Mouse (Mus musculus) CD4-positive, CD25-positive, alpha-beta regulatory T cell, adult 2 months (primary cell): Measurements from ENCODE around the gene Klf12.

Experiments
- DNase-seq: peaks from one replicate; pipeline ENCODE4 v3.0.0-alpha.2; 2012; ENCODE audit warnings: low read depth, low spot score

The Klf12 gene

GRCm38 (mm10) chr14:100052876-100053275 is 231.6 kb downstream of the Klf12 start:
- DNase-seq, result no peak

GRCm38 (mm10) chr14:100045431-100045830 is 239.0 kb downstream of the Klf12 start:
- DNase-seq, result no peak

DNA sequence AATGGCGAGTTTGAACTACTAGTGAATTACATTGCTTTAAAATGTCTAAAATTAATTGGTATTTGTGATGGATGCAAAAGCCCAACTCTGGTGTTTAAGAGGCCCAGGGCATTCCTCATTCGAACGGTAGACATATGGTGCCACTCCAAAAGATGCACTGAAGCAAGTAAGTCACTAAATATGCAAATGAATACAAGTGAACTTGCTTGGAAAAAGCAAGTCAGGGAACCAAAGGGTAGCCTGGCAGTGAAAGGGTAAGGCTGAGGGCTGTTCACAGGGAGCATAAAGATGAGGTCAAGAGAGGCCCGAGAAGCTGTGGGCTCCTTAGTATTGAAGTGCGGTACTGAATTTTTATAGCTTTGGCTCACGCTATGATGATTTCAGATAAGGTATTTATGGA is 242.7 kb downstream of the Klf12 start:
- DNase-seq, result no peak

DNA sequence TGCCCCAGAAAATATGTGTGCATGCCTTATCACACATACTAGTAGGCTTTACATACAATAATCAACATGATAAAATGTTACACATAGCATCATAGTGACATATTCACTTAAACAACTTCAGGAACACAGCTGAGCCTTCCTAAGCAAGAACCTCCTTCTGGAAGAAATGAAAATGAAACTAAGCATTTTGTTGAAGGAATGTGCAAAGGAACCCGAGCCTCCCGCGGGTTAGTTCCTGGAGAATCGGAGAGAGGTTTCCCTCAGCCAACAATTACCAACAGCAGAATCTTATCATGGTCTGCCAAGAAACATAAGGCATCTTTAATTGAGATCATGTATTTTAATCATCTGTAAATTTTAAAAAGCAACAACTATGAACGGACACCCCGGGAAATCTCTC is 257.8 kb downstream of the Klf12 start:
- DNase-seq, result no peak

DNA sequence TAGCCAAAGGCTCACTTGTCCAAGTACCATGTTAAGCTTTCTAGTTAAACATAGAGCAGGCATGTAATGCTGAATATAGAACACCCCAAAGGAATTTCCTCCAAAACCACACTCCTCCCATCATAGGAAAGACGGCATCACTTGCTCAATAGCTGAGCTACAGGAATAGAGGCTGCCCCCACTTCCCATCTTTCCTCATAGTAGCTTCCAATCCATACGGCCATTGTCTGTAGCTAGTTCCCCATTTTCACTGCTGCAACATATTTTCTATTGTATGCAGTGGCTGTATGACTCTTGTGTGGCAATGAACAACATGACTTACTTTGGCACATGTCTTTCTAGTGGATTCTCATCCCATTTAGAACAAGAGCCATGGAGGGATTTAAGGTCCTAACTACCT is 267.3 kb downstream of the Klf12 start:
- DNase-seq, result no peak

DNA sequence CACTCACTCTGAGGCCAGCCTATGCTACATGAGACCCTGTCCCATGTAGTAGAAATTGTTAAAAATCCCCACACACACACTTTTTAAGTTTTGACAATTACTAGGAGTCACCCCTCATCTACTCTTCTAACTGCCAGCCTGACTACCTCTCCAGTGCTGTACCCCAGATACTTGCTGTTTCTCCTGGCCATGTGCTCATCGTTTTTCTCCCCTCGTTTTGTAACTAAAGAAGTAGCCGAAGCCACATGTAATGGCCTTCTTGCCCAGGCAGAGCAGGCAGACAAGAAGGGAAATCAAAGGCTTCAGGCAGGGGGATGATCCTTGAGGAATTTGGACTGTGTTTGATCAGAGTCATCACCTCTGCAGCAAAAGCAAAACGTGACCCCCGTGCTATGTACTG is 274.0 kb downstream of the Klf12 start:
- DNase-seq, result no peak

GRCm38 (mm10) chr14:100009790-100010382 is 274.6 kb downstream of the Klf12 start:
- peak; percentile 58 for DNase-seq

DNA sequence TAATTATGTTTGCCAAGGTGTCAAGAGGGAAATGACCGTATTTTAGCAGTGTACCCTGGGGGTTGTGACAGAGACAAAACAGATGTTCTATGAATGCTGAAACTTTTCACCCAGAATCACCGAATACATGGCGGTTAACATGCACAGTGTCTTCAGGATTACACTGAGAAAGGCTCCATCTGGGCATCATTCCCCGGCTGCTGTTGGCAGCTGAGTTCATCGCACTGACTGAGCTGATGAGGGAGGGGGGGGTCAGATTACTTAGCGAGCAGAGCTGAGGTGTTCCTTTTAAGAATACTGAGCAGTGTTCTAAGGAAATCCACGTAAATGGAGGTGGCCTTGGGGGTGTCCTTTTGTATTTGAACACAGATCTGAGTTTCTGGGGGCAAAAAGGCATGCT is 301.0 kb downstream of the Klf12 start:
- no peak for DNase-seq

DNA sequence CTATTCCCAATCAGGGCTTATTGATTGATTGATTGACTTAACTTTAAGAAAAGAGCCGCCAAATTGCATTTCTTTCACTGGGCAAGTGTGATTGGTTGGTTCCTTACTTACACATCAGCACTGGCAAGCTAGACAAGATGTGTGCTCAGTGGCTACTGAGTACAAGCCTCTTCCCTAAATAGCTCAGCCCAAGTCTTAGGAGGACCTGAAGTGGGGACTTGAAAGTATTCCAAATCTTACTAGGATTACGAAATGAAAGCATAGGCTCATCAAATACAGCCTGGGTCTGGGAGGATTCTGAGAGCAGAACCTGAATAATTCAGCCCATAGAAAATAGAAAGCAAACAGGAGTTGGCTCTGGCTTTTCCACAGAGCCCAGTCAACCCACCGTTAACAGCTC is 303.3 kb downstream of the Klf12 start:
- DNase-seq, result no peak

DNA sequence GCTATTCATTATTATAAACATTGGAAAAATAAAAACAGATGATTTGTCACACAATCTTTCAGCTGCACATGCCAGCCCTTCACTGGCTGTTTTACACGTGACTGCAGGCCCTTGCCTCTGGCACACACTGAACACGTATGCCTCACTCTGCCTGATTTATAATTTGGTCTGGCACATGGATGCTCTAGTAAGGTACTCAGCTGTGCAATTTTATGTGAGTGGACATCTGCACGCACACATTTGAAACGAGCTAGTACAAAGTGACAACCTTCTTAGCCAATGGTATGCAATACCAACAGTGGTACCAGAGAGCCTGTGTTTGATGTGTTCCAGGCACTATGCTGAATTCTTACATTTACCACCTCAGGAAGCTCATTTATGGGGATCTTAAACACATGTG is 316.6 kb downstream of the Klf12 start:
- DNase-seq, result no peak

DNA sequence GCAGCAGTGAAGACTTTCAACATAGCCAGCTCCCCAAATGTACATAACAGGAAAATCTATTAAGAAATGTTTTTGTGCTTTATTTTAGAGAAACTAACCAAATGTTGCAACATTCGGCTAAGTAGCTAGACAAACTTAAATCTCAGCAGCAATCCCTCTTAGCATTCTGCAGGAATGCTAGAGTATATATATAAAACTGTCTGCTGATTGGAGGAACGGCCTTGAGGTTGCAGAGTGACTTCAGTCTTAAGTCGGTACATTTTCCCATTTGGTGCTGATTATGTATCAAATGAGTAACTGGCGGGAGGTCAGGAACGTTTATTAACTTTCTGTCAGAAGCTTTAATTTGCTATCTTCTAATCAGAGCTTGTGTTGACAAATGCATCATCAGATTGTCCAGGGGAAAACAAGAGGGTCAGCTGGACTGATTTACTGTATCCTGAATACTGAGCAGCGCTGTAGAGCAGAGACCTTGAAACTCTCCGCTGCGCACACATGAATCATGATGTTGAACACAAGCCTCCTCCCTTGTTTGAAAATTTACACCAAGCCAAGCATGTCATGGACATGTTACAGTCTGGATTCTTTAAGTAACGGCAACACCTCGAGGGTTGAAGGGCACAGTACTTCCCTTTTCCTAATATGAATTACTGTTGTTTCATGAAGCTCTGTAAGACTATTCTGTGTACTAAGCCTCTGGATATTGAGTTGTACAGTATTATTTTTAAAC is 323.8 kb downstream of the Klf12 start:
- no peak for DNase-seq

DNA sequence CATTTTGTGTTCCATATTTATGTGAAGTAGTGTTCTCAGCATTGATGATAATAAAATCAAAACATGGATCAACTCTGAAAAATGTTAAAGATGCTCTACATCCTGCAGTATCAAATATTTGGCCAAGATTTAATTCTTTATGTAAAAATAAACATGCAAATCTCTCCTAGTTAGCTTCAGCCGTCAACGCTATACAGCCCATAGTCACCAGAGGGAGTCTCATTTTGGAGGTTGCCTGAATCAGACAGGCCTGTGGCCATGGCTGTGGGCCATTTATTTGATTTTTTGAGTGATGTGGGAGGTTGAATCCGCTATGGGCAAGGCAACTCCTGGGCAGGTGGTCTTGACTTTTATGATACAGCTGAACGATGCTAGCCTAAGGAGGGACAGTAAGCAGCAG is 329.3 kb downstream of the Klf12 start:
- no peak for DNase-seq

DNA sequence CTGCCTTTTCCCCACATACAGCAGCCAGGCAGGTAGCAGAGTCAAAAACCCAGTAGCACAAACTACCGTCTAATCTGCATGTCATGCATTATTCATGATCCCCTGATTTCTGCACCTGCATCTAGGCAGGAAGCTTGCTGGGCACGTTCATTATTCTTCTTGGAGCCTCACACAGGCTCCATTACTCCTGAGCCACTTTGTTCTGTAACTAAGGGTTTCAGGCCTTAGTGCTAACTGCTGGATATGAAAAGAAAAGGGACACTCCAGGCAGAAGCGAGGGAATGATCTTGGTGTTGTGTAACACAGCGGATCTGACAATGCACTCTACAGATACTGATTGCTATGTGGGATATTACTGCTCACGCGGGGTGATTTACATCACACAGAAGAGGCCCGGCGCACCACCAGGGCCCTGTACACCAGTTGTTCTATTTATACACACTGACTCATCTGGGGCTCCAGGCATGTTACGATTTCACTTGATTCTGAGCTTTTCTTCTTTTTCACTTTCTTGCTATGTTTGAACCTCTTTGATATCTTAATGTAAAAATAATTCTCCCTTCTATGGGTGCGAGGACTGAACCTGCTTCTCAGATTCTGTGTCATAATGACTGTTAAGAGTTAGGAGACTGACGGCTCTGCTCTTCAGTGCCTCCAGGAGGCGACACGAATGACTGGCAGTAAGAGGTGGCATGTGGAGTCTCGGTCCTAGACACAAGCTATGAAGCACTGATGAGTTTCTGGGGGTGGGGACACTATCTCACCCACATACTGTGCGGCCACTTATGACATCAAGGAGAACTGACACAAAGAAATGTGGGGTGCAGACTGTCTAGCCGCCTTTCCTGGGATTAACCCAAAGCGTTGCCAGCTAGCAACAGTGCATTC is 340.0 kb downstream of the Klf12 start:
- DNase-seq, result peak; percentile 17

DNA sequence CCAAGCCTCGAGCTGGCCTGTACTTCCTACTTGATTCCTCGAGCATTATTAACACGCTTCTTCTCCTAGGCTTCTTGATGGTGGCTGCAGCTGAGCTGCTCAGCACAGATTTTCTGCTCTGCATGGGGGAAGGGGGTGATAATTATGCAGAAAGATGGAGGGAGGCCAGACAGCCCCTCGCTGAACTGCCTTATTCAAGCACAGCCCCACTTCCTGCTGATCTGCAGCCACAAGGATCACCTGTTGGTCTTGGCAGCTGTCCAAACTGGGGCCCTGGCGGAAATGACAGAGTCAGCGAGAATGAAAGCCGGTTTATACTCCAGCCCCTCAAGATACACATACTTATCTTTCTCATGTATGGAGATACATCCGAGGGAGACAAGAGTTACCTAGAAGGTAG is 341.3 kb downstream of the Klf12 start:
- peak; percentile 81 for DNase-seq

GRCm38 (mm10) chr14:99933456-99933855 is 351.0 kb downstream of the Klf12 start:
- no peak for DNase-seq

GRCm38 (mm10) chr14:99931879-99932278 is 352.6 kb downstream of the Klf12 start:
- peak; percentile 69 for DNase-seq

- no peak for DNase-seq
Measured at GRCm38 (mm10) chr14:99911912-99912311, 372.6 kb downstream of the Klf12 start.

DNA sequence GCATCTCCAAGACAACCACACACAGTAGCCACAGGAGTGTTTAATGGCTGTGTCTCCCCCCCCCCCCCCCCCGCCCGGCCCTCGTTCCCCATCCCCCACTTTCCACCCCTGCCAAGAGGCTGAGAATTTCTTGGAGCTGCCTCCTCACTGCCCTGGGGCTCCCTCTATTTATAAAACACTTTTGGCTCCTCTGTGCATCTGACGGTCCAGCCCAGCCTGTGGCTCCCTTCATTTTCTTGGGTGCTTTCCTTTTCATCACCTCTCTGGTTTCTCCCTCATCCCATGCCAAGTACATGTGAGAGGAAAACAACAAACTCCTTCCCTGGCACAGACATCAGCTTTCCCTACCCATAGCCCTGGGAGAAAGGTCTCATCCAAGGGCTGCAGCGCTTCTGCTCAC is 373.6 kb downstream of the Klf12 start:
- no peak for DNase-seq

GRCm38 (mm10) chr14:99900902-99901301 is 383.6 kb downstream of the Klf12 start:
- DNase-seq, result no peak

- no peak for DNase-seq
Measured at GRCm38 (mm10) chr14:99898861-99899260, 385.6 kb downstream of the Klf12 start.

DNA sequence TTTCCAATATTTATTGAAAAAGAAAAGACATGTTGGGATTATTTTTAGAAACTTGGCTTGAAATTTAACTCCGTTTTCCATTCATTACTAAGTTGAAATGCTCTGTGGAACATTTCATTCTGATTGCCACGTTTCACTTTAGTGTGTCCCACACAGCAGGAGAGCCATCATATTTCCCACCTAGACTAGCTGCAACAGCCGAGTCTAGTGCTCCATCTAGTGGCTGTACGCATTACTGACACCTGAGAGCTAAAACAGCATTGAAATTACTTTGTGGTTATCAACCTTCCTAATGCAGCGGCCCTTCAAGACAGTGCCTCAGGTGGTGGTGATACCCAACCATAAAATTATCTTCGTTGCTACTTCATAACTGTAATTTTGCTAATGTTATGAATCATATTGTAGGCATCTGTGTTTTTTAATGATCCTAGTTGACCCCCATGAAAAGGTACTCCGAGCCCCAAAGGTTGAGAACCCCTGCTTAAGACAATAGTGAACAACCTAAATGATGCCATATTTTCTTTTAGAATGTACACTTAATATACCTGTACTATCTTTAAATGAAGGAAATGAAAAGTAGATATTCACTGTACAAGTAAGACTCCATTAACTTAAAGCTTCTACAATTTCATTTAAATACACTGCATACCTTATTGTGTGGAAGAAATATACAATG is 389.6 kb downstream of the Klf12 start:
- DNase-seq, result peak; percentile 58

- DNase-seq, result no peak
Measured at GRCm38 (mm10) chr14:99894062-99894461, 390.4 kb downstream of the Klf12 start.
